Mouse (Mus musculus) heart, embryonic 10.5 days (tissue): ENCODE results near the gene Med4. TPM values are rescaled to one million over a fixed set of nuclear protein-coding genes. Genes with fewer than 3 reads are reported as not detected.

Experiments
- DNase-seq: peaks from one replicate; pipeline ENCODE4 v3.0.0-alpha.2; 2017; ENCODE audit warnings: low spot score
- H3K27ac ChIP-seq: fragments of 300-500 bp; sonication (generic); 2 replicates; pipeline ENCODE4 v1.5.1; 2016; ENCODE audit warnings: mild to moderate bottlenecking
- H3K27me3 ChIP-seq: fragments of 300-500 bp; sonication (generic); 2 replicates; pipeline ENCODE4 v1.6.1; 2016; ENCODE audit warnings: mild to moderate bottlenecking; ENCODE audit not compliant: poor library complexity, insufficient read depth, severe bottlenecking
- H3K36me3 ChIP-seq: fragments of 300-500 bp; sonication (generic); 2 replicates; pipeline ENCODE4 v1.6.1; 2016; ENCODE audit warnings: mild to moderate bottlenecking, moderate library complexity
- H3K4me1 ChIP-seq: fragments of 300-500 bp; sonication (generic); 2 replicates; pipeline ENCODE4 v1.6.1; 2016; ENCODE audit warnings: mild to moderate bottlenecking
- H3K4me3 ChIP-seq: fragments of 300-500 bp; sonication (generic); 2 replicates; pipeline ENCODE4 v1.5.1; 2016; ENCODE audit warnings: mild to moderate bottlenecking, moderate library complexity
- H3K9me3 ChIP-seq: fragments of 300-500 bp; sonication (generic); 2 replicates; pipeline ENCODE4 v1.6.1; 2016; ENCODE audit warnings: mild to moderate bottlenecking, moderate library complexity
- WGBS: fragments of 180-500 bp; shearing (Covaris S2); methylation state at CpG from one replicate; pipeline ENCODE4 v1.1.7; 2016; 5-methylcytosine and 5-hydroxymethylcytosine counted together
- polyA plus RNA-seq: library from polyadenylated mRNA; unstranded; fragments of >200 nt; fragmentation: Nextera tagmentation; extraction: Ambion mirVana; gene quantifications from 2 replicates; pipeline ENCODE4 v1.2.1, GENCODE M21; 2016

Med4 gene
- polyA plus RNA-seq, result 68.5 and 87.0 TPM in 2 replicates

DNA sequence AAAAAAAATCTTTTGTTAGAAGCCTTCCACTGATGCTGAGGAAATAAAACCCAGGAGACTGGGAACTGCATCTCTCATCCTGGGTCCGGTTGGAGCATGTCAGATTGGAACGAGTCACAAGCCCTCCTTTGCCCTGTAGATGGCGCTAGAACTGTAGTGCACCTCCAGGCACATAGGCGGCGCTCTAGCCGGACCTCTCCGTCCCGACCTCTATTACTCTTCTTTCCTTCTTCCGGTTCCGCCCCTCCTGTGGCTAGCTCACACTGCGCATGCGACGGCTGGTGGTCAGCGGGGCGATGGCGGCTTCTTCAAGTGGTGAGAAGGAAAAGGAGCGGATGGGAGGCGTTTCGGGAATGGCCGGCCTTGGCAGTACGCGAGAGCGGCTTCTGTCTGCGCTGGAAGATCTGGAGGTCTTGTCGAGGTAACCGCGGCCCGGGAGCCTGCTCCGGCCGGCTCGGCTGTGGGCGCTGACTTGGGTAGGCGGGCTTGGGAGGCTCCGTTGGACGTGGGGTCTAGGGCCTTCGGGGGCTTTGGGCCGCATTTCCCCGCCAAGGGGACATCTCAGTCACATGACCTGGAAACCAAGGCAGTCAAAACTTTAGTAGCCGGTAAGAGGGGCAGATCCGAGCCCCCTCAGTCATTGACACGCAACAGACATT lies at the start of gene Med4:
TSS of gene Med4 (plus strand) at position 261 of the 659 bp plus-strand sequence.
- DNase-seq, result peak; percentile 97
- Histone ChIP-seq H3K27ac (peak within 1 kb of the TSS; percentile 90), H3K36me3 (peaks cover 19% of the 10 kb centered on the region), H3K4me1 (peaks cover 10% of the 10 kb centered on the region), H3K4me3 (peak within 1 kb of the TSS; percentile 91), H3K27me3 (no peaks in the 10 kb centered on the region), H3K9me3 (no peaks in the 10 kb centered on the region)
- under 1% methylated on average over 41 of the region's 41 CpGs for WGBS

DNA sequence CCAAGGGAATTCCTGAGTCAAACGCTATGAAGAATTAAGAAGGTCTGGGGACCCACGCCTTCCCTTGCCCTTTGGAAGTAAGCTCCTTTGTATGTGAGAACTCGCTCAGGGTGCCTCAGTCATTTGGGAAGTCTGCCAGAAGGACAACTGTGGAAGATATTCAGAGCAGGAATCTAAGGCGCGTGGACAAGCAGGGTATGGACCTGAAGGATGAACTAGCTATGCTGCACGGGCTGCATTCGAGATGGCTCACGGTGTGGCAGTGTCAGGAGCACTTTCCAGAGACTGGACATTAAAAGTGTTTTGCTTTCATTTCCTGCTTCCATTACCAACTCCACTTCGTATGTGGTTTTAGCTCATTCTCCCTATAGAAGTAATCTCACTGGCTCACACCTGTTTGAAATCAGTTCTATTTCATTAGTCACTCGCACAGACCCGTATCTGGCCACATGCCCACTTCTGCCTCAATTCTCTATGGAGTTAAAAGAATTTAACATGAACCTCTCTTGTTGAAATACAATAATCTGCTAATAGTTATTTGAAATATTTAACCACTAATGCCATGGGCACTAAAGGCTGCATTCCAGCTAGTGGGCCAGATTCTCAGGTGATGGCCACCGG lies 49.2 kb upstream of the Med4 start:
- Histone ChIP-seq H3K9me3 (no peaks in the 10 kb centered on the region), H3K27me3 (no peaks in the 10 kb centered on the region), H3K36me3 (no peaks in the 10 kb centered on the region), H3K4me1 (no peaks in the 10 kb centered on the region), H3K27ac (no peak overlapping the region), H3K4me3 (no peak overlapping the region)
- 80% methylated on average over 12 of the region's 12 CpGs for WGBS
- no peak for DNase-seq

DNA sequence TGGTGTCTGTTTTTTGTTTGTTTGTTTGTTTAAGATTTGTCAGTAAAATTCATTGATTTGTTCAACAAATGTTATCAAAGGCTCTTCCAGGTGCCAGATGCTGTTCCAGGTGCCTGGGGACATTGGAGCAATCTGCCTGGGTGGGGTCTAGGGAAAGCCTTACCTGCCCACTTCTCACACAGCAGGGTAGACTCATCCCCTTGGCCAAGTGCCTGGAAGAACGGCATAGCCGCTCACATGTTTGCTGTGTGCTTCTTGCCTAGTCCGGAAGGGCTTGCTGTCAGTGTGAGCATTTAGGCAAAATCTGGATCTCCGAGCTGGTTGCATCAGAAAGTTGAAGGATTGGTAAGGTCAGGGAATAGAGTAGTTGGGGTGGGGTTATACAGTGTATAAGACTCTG lies 47.6 kb upstream of the Med4 start:
- Histone ChIP-seq H3K27me3 (no peaks in the 10 kb centered on the region), H3K27ac (no peak overlapping the region), H3K9me3 (no peaks in the 10 kb centered on the region), H3K36me3 (no peaks in the 10 kb centered on the region), H3K4me3 (no peak overlapping the region), H3K4me1 (no peaks in the 10 kb centered on the region)
- no peak for DNase-seq
- WGBS, result 81% methylated on average over 4 of the region's 4 CpGs

DNA sequence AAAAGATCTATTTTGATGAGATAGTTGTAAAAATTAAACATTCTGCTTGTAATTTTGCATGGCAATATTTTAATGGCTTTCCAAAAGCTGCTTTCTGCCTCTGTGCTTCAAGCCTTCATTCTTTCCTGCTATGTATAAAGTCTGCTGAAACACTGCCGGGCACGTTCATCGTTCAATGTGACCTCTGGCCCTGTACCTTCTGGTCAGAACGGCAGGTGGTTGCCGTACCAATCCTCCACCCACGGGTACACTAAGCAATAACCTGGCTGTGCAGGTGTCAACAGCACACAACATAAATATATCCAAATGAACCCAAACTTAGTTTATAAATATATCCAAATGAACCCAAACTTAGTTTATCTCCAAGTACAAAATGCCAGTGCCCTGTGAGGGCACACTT lies 42.1 kb upstream of the Med4 start:
- no peak overlapping the region for H3K4me3 ChIP-seq
- H3K27me3 ChIP-seq, result no peaks in the 10 kb centered on the region
- 82% methylated on average over 6 of the region's 6 CpGs for WGBS
- H3K9me3 ChIP-seq, result no peaks in the 10 kb centered on the region
- H3K27ac ChIP-seq, result no peak overlapping the region
- H3K36me3 ChIP-seq, result no peaks in the 10 kb centered on the region
- DNase-seq, result no peak
- no peaks in the 10 kb centered on the region for H3K4me1 ChIP-seq

DNA sequence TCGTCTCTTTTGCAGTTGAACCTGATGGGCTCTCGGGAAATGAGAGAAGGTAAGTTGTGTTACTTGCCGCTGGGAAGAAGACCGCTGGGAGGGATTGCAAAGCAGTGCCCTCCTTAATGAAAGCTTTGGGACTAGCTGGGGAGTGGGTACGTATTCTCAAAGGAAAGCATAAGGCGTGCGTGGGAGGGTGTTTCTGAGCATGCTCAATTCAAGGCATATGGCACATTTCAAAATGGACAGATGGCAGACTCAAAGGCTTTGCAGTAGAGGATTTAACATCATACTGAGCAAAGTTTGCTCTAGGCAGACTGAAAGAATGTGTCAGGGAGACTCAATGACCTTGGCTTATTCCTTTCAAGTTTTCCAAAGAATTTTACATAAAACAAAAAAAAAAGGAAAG lies 40.3 kb upstream of the Med4 start:
- no peak overlapping the region for H3K4me3 ChIP-seq
- H3K27me3 ChIP-seq, result no peaks in the 10 kb centered on the region
- no peaks in the 10 kb centered on the region for H3K36me3 ChIP-seq
- no peaks in the 10 kb centered on the region for H3K9me3 ChIP-seq
- no peak for DNase-seq
- WGBS, result 78% methylated on average over 7 of the region's 7 CpGs
- H3K27ac ChIP-seq, result no peak overlapping the region
- peaks cover under 1% of the 10 kb centered on the region; the same call in 1 of the 2 replicates for H3K4me1 ChIP-seq

DNA sequence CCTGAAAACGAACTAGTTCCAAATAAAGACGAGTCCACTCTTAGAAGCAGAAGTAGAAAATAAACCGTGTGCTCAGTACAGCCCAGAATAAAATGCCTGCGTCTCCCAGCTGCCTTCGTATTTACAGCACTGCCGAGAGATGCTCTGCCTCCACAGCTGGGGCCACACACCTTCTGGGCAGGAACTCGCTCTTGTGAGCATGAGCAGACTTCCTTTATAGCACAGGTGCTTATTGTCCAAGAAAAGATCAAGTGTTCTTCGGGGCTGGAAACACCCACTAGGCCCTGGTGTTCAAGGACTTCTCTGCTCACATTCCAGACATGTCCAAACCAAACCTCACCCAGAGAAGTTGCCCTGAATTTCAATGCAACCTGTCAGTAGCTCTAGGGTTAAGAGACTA lies 39.2 kb upstream of the Med4 start:
- H3K27me3 ChIP-seq, result no peaks in the 10 kb centered on the region
- peaks cover 2% of the 10 kb centered on the region; the same call in 1 of the 2 replicates for H3K4me1 ChIP-seq
- H3K9me3 ChIP-seq, result no peaks in the 10 kb centered on the region
- H3K27ac ChIP-seq, result no peak overlapping the region
- no peaks in the 10 kb centered on the region for H3K36me3 ChIP-seq
- 76% methylated on average over 8 of the region's 8 CpGs for WGBS
- H3K4me3 ChIP-seq, result no peak overlapping the region
- DNase-seq, result no peak

DNA sequence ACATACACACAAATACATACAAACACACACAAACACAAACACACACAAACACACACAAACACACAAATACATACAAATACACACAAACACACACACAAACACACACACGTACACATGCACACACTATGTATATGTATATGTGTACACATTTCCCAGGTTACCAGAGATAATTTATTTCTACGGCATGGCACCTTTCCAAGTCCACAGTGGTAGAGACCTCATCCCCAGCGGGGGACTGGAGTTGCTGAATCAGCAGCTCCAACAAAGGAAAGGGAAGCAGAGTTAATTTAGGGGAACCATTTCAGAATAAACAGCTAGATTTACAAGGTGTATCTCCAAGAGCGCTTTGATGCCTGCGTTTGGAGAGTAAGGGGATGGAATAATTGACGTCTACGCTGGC lies 37.6 kb upstream of the Med4 start:
- no peak for DNase-seq
- WGBS, result 76% methylated on average over 7 of the region's 7 CpGs
- no peak overlapping the region for H3K27ac ChIP-seq

DNA sequence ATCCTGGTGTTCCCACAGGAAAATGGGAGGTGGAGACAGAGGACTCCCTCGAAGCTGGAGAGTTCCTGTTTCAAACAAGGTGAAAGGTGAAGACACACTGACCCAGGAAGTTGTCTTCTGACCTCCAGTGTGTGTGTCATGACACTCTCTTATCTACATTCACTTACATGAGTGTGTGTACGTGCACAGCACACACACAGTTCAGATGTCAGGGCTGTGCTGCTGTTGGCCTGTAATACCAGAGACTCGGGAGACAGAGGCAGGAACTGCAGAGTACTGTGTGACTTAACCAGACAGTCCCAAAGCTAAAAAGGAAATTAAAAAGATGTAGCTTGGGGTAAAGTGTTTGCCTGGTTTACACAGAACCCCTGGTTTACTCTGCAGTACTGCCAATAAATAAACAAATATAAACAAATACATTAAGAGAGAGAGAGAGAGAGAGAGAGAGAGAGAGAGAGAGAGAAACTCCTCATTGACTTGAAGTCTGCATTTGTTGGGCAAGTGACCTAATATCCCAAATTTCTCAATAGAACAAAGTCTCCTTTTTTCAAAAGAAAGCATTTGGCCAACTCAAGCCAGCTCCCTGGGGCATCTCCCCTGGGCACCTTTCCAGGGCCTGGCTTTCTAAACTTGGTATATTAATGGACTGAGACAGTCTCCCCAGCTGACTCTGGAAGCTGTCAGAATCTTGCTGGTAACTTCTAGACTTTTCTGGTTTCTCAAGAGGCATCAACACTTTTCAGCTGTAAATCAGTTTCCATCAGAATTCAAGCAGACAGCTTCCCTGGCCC lies 36.0 kb upstream of the Med4 start:
- Histone ChIP-seq H3K4me3 (no peak overlapping the region), H3K36me3 (no peaks in the 10 kb centered on the region), H3K4me1 (peaks cover 2% of the 10 kb centered on the region; the same call in 1 of the 2 replicates), H3K27me3 (no peaks in the 10 kb centered on the region), H3K9me3 (no peaks in the 10 kb centered on the region), H3K27ac (no peak overlapping the region)
- no peak for DNase-seq
- 36% methylated on average over 3 of the region's 3 CpGs for WGBS

More for the DNA sequence above, 37.6 kb upstream of the Med4 start:
- Histone ChIP-seq H3K4me1 (peaks cover 2% of the 10 kb centered on the region; the same call in 1 of the 2 replicates), H3K4me3 (no peak overlapping the region), H3K36me3 (no peaks in the 10 kb centered on the region), H3K9me3 (no peaks in the 10 kb centered on the region), H3K27me3 (no peaks in the 10 kb centered on the region)

DNA sequence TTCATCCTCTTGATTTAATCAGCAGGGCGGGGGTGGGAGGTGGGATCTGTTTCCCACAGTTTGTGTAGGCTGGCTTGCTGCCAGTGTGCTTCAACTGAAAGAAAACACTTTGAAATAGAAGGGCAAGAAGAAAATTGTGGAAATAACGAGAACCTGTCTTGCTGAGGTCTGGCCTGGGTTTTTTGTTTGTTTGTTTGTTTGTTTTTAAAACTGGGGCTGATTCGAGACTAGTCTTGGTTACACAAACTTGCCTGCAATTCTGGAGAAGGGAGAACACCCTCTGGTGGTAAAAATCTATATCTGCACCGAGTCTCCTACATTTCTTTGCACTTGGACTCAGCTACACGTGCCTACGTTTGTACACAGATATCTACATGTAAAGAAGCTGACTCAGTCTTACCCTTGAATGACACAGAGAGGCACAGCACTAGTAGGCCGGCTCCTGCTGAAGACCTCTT lies 35.2 kb upstream of the Med4 start:
- no peak for DNase-seq
- Histone ChIP-seq H3K4me3 (no peak overlapping the region), H3K4me1 (peaks cover 5% of the 10 kb centered on the region; the same call in 1 of the 2 replicates), H3K36me3 (no peaks in the 10 kb centered on the region), H3K9me3 (no peaks in the 10 kb centered on the region), H3K27ac (no peak overlapping the region), H3K27me3 (no peaks in the 10 kb centered on the region)
- WGBS, result 25% methylated on average over 7 of the region's 7 CpGs

DNA sequence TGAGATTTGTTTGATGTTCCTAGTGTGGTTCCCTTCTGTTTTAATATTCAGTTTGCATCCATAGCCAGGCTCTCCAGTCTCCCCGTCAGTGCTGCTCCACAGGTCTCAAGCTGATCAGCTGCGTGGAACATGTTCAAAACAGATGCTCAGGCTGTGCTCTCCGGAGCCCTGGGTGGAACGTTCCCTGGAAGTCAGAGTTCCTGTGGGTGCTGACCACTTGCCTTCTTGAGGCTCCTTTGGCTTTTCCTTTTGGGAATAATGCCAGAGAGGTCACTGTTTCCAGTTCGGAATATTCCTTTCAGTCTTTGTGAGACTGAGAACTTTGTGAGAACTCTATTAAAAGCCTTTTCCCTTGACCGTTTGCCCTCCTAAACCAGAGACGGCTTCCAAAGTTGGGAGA lies 34.3 kb upstream of the Med4 start:
- Histone ChIP-seq H3K27me3 (no peaks in the 10 kb centered on the region), H3K36me3 (no peaks in the 10 kb centered on the region), H3K4me3 (no peak overlapping the region), H3K4me1 (peaks cover 6% of the 10 kb centered on the region; the same call in 1 of the 2 replicates), H3K9me3 (no peaks in the 10 kb centered on the region), H3K27ac (no peak overlapping the region)
- 73% methylated on average over 7 of the region's 7 CpGs for WGBS
- no peak for DNase-seq

DNA sequence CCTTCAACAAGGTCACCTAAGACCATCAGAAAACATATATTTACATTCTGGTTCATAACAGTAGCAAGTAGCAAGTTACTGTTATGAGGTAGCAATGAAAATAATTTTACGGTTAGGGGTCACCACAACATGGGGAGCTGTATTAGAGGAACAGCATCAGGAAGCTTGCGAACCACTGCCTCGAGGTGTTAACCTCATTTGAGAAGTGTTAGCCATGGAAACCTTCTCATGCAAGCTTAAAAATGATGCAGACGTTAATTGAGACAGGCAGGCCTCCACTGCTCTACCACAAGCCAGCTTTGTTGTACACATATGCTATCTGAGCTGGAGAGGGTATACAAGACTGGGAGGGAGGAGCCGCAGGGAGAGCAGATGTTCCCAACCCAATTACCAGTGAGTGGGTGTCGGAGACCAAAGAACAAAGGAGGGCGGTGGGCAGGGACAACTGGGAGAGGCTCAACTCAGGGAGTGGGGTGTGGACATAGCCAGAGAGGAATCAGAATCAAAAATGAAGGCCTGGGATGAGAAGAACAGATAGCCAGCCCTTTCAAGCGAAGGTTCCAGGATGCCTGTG lies 33.4 kb upstream of the Med4 start:
- Histone ChIP-seq H3K4me3 (no peak overlapping the region), H3K27ac (no peak overlapping the region), H3K27me3 (no peaks in the 10 kb centered on the region), H3K36me3 (no peaks in the 10 kb centered on the region), H3K9me3 (no peaks in the 10 kb centered on the region), H3K4me1 (peaks cover 10% of the 10 kb centered on the region; the same call in 1 of the 2 replicates)
- DNase-seq, result no peak
- 83% methylated on average over 8 of the region's 8 CpGs for WGBS

DNA sequence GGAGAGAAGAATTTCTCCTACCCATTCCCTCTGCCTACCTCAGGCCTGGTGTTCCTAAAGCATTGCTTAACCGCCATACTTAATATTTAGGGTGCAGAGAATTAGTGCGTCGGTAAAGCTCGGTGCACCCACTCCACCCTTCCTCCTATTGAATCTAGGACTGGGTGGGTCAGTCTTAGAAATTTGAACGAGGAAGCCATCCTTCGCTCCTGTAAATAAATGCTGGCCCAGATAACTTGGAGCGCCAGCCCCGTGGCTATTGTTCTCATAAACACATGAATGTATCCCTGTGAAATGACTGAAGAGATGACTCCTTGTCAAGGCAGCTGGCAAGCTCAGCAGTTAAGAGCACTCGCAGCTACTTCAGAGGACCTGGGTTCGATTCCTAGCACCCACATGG lies 32.7 kb upstream of the Med4 start:
- no peak overlapping the region for H3K4me3 ChIP-seq
- H3K4me1 ChIP-seq, result peaks cover 14% of the 10 kb centered on the region; the same call in 1 of the 2 replicates
- no peak for DNase-seq
- WGBS, result 90% methylated on average over 10 of the region's 10 CpGs
- no peaks in the 10 kb centered on the region for H3K27me3 ChIP-seq
- H3K9me3 ChIP-seq, result no peaks in the 10 kb centered on the region
- no peaks in the 10 kb centered on the region for H3K36me3 ChIP-seq
- H3K27ac ChIP-seq, result no peak overlapping the region
